Mouse (Mus musculus) CD8-positive naive resting alpha-beta T cell, adult 2 months (primary cell): ENCODE measurements around the gene Efcab7.

Experiments used
- DNase-seq, 2 experiments: peaks; one replicate each; pipeline ENCODE4 v3.0.0; 2022; ENCODE audit warnings: low read depth in 2 of 2, low spot score in 2 of 2

Efcab7 gene

DNA sequence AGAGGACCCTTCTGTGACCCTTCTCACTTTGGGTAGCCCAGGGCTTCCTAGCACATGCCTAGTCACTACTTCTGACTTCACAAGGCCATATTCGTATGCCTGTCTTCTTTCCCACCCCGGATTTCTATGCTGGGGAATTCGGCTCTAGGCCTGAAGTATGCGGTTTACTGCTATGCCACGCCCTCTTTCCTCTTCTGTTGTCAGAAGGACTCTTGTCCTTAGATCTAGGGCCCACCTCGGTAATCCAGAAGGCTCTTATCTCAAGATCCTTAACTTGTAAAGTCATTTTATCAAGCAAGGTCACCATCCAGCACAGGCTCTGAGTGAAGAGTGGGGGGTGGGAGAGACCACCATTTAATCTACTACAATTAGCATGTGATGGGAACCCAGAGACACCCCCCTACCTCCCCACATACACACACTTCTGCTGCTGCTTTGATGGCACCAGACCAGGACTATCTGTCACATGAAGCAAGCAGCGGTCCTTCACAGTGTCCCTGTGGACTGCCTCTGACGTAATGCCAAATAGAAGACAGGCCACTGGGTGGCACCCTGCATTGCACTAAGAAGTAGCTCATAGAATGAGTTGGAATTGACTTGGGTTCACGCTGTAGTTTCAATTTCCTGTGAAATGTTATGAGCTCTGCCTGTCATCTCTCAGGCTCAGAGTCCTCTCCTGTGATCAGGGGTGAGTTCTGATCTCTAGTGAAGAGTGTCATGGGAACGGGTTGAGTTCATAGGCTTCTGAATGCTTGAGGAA is 112.8 kb downstream of the Efcab7 start:
- DNase-seq = no peak

GRCm38 (mm10) chr4:99944606-99945005 is 115.6 kb downstream of the Efcab7 start:
- no peak for DNase-seq

- no peak for DNase-seq
Observed at GRCm38 (mm10) chr4:99945011-99945410, 116.0 kb downstream of the Efcab7 start.

DNA sequence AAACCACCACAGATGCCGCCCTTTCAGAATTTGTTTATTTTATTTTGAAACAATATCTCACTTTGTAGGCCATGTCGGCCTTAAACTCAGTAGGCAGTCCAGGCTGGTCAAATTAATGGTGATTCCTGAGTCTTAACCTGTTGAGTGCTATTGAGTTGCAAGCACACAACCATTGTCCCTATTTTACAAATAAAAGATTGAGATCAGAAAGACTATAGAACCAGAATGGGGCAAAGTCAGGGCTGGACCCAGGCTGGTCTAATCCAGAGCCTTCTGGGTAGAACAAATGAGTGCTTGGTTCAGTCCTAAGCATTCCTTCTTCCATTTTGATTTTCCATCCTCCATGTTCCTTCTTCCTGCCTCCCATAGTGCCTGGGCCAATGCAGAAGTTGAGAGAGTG is 117.5 kb downstream of the Efcab7 start:
- DNase-seq = no peak

DNA sequence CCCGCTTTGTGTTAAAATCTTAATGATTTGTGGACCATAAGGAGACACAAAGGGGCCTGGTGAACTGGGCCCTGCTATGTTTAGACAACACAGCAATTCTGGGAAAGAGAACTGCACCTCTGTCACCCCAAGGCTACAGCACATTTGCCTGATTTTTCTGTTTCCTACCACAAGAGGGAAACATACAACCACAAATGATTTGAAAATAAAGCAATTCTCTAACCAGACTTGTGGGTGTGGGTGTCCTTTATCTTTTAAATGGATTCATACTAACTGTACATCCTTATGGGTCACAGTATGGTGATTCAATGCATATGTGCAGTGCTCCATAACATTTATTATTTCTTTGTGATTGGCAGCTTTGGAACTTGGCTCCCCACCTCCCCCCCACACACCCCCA is 118.2 kb downstream of the Efcab7 start:
- no peak for DNase-seq

- DNase-seq = no peak
Observed at GRCm38 (mm10) chr4:99947896-99948295, 118.9 kb downstream of the Efcab7 start.

DNA sequence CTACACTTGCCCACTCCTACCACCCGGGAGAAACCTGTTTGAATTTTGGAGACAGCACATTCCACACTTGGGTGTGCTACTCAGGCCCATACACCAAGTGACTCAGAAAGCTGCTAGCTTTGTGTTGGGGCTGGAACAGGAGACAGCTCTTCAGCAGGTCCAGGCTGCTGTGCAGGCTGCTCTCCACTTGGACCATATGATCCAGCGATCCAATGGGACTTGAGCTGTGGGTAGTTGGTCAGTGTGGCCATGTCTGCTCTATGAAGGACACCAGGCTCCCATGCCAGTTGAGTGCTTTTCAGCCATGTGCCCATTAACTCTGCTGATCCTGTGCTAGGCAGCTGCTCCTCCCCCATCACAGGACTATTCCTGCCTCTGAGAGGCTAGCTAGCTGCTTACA is 124.9 kb downstream of the Efcab7 start:
- DNase-seq = no peak

GRCm38 (mm10) chr4:99955396-99955795 is 126.4 kb downstream of the Efcab7 start:
- no peak for DNase-seq

DNA sequence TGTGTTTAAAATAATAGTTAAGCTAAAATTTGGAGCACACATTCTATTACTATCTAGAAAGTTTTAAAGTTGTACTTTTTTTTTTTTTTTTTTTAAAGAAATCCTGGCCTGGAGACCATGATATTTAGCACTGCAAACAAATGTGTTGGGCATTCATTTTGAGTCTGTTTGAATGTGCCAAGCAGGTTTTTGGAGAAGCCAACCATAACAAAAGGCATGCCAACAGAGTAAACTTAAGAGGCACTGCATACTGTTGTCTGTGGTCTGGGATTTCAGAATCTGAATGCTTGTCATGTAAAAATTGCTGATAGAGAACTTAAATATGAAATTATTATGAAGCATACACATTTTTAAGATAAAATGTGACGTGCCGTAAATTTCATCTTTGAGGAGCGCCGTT is 128.2 kb downstream of the Efcab7 start:
- DNase-seq = no peak

GRCm38 (mm10) chr4:99958084-99958815 is 129.3 kb downstream of the Efcab7 start:
- no peak for DNase-seq

DNA sequence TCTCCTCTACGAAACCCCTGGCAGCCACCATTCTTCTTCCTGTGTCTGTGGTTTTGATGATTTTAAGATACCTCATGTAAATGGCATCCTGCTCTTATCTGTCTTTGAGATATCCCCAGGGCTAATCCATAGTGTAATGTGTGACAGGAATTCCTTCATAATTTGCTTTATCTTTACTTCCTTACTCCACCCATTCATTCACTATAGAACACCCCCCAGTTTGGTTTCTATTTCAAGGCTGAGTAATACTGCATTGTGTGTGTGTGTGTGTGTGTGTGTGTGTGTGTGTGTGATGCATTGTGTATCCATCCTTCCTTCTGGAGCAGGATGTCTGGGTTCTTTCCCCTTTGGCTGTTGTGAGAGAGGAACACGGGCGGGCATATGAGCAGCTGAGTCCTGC is 130.3 kb downstream of the Efcab7 start:
- DNase-seq = no peak
